ENCODE assay signal across 11 mouse cellular contexts in genomic region chr1:184005315-184006058, GRCm38 (mm10). TPM values are rescaled to one million over a fixed set of nuclear protein-coding genes. Genes with fewer than 3 reads are reported as not detected.
A peak's percentile ranks its signal among the peaks of the same experiment; 100 is the strongest.
DNase-seq lines count a peak whose midpoint lies in the region; ATAC-seq and TF ChIP-seq lines count a peak whose summit lies in the region.
"Had no signal": no experiment of that assay in that cellular context is flagged by ENCODE, and none has a peak within 500 bp of the region (broad histone marks: within the 10 kb centered on the region; RNA-seq: fewer than 3 reads in every experiment).

No protein-coding gene starts in this region.

- peak; percentile 76 for DNase-seq in 416B (ENCODE audit: low read depth)
- DNase-seq in B cell, adult 2 months, result peak; percentile 39
- DNase-seq in right cerebral cortex, adult 2 months (ENCODE audit: low spot score in 2 of 2), result no peak
- no peak for DNase-seq in cerebellum, adult 8-10 months

- no peak overlapping the region for H3K4me3 ChIP-seq in small intestine, adult 2 months (ENCODE audit: low read depth, low read length)
- no peak overlapping the region for H3K4me3 ChIP-seq in forebrain, embryonic 16.5 days (replicated peaks; ENCODE audit: low read length)
- H3K4me3 ChIP-seq: limb, embryonic 13.5 days; myocyte had no signal

- no peak overlapping the region for H3K4me2 ChIP-seq in forebrain, embryonic 16.5 days (ENCODE audit: low read length)
- H3K4me2 ChIP-seq: limb, embryonic 13.5 days had no signal

- H3K36me3 ChIP-seq in small intestine, adult 2 months (ENCODE audit: control insufficient read depth, insufficient read depth, low read length), result no peaks in the 10 kb centered on the region
- H3K36me3 ChIP-seq in forebrain, embryonic 16.5 days (ENCODE audit: control insufficient read depth, insufficient read depth), result no peaks in the 10 kb centered on the region
- H3K36me3 ChIP-seq: limb, embryonic 13.5 days had no signal

- H3K27ac ChIP-seq in small intestine, adult 2 months (ENCODE audit: insufficient read depth, low read depth, low read length), result peak overlapping the region; percentile 9; the same call in 1 of the 2 replicates
- H3K27ac ChIP-seq in forebrain, embryonic 16.5 days (ENCODE audit: low read length), result no peak overlapping the region
- H3K27ac ChIP-seq: kidney, postnatal 0 days; limb, embryonic 13.5 days had no signal

- WGBS in small intestine, adult 2 months, result 50% methylated on average over 6 of the region's 6 CpGs
- WGBS in forebrain, embryonic 16.5 days, result 83% methylated on average over 6 of the region's 6 CpGs

- H3K4me1 ChIP-seq in small intestine, adult 2 months (ENCODE audit: control insufficient read depth, insufficient read depth, insufficient read length, low read length), result no peaks in the 10 kb centered on the region
- H3K4me1 ChIP-seq in forebrain, embryonic 16.5 days (replicated peaks; ENCODE audit: control insufficient read depth, insufficient read depth, low read length), result peaks cover 5% of the 10 kb centered on the region; the same call in 1 of the 2 replicates

- no peaks in the 10 kb centered on the region for H3K9me3 ChIP-seq in forebrain, embryonic 16.5 days (ENCODE audit: control insufficient read depth, low read length)
- H3K9me3 ChIP-seq: limb, embryonic 13.5 days had no signal

- H3K9ac ChIP-seq in forebrain, embryonic 16.5 days (replicated peaks; ENCODE audit: low read depth, low read length), result no peak overlapping the region
- H3K9ac ChIP-seq: limb, embryonic 13.5 days had no signal

- peak; percentile 96 for ATAC-seq in hematopoietic stem cell, adult 5-6 weeks (replicated peaks in 1 of 2; ENCODE audit: insufficient read depth in 1 of 2, low FRiP score in 2 of 2, low TSS enrichment in 1 of 2, low read depth in 1 of 2, poor library complexity in 2 of 2, severe bottlenecking in 2 of 2)
- ATAC-seq in forebrain, embryonic 16.5 days, result no peak
- ATAC-seq: hindbrain, embryonic 16.5 days had no signal

- no peaks in the 10 kb centered on the region for H3K27me3 ChIP-seq in small intestine, adult 2 months (ENCODE audit: control insufficient read depth, insufficient read depth, low read length)
- H3K27me3 ChIP-seq in forebrain, embryonic 16.5 days (replicated peaks; ENCODE audit: control insufficient read depth, insufficient read depth, low read length), result no peaks in the 10 kb centered on the region
- H3K27me3 ChIP-seq: limb, embryonic 13.5 days had no signal

- no peak for TF ChIP-seq POLR2A in small intestine, adult 2 months (IDR thresholded peaks at IDR 0.05; ENCODE audit: low read depth, low read length)

- no peak for TF ChIP-seq CTCF in small intestine, adult 2 months (IDR thresholded peaks at IDR 0.05; ENCODE audit: extremely low read depth, insufficient read length, insufficient replicate concordance, low read depth, low read length)

RNA-seq across cellular contexts. Expression of gene Dusp10, which starts 7.6 kb away (rescaled TPM):
- total RNA-seq in hematopoietic stem cell, adult 5-6 weeks (2017), result 6.8 and 11.2 TPM in 2 replicates
- 7.6 and 26.9 TPM in 2 replicates for polyA plus RNA-seq in small intestine, adult 2 months (2012; rRNA removed)
- polyA plus RNA-seq in forebrain, embryonic 16.5 days (2015; fragmentation: Nextera tagmentation; extraction: Ambion mirVana), result 4.2 and 4.4 TPM in 2 replicates

RNA-seq across cellular contexts. Expression of gene 1700056E22Rik, which starts 28.6 kb away (rescaled TPM):
- 0.94 and 3.1 TPM in 2 replicates for total RNA-seq in hematopoietic stem cell, adult 5-6 weeks (2017)
- 0.19 and 1.6 TPM in 2 replicates for polyA plus RNA-seq in small intestine, adult 2 months (2012; rRNA removed)
- polyA plus RNA-seq in forebrain, embryonic 16.5 days (2015; fragmentation: Nextera tagmentation; extraction: Ambion mirVana), result 0.35 and 0.73 TPM in 2 replicates

Comparison
In these comparisons a context has a peak if more than half of its experiments do, and no peak if none do; other contexts are left out.
1. DNase-seq: peak in 416B (single experiment) and B cell, adult 2 months (2 of 2); none in right cerebral cortex, adult 2 months (0 of 2) and cerebellum, adult 8-10 months (single experiment).